Mouse (Mus musculus) heart, embryonic 16.5 days (tissue): ENCODE measurements at regions not wholly inside any gene's neighbourhood (a gene's known extent, or its start where the extent isn't known, plus 50 kb on each side); places are given as distances from the start of the nearest gene placed in this dataset.

Experiments
- ATAC-seq: fragments of 200-750 bp; cut with Nextera tagmentation; replicated peaks from 2 replicates; pipeline ENCODE4 v1.8.0; 2017; ENCODE audit warnings: moderate number of reproducible peaks; ENCODE audit not compliant: insufficient read depth, low FRiP score; ENCODE audit errors: extremely low read depth
- H3K27ac ChIP-seq: fragments of 300-500 bp; sonication (generic); 2 replicates; pipeline ENCODE4 v1.5.1; 2014; ENCODE audit warnings: mild to moderate bottlenecking, low read length, control low read depth, moderate library complexity
- H3K27me3 ChIP-seq: fragments of 300-500 bp; sonication (generic); 2 replicates; pipeline ENCODE4 v1.6.1; 2014; ENCODE audit warnings: low read length, mixed read lengths; ENCODE audit not compliant: control insufficient read depth, insufficient read depth
- H3K36me3 ChIP-seq: fragments of 300-500 bp; sonication (generic); 2 replicates; pipeline ENCODE4 v1.6.1; 2014; ENCODE audit not compliant: control insufficient read depth, insufficient read depth
- H3K4me1 ChIP-seq: fragments of 300-500 bp; sonication (generic); 2 replicates; pipeline ENCODE4 v1.6.1; 2014; ENCODE audit warnings: low read length, mixed read lengths; ENCODE audit not compliant: control insufficient read depth, insufficient read depth
- H3K4me2 ChIP-seq: fragments of 300-500 bp; sonication (generic); 2 replicates; pipeline ENCODE4 v1.6.1; 2014; ENCODE audit warnings: low read depth, mild to moderate bottlenecking, control low read depth, low read length
- H3K4me3 ChIP-seq: fragments of 300-500 bp; sonication (generic); 2 replicates; pipeline ENCODE4 v1.5.1; 2014; ENCODE audit warnings: mild to moderate bottlenecking, control low read depth, low read length
- H3K9ac ChIP-seq: fragments of 300-500 bp; sonication (generic); 2 replicates; pipeline ENCODE4 v1.6.1; 2014; ENCODE audit warnings: low read length, control low read depth
- H3K9me3 ChIP-seq: fragments of 300-500 bp; sonication (generic); replicated peaks from 2 replicates; pipeline ENCODE4 v1.6.1; 2016; ENCODE audit warnings: low read length; ENCODE audit not compliant: control insufficient read depth
- WGBS: fragments of 180-500 bp; shearing (Covaris S2); extraction: QIAGEN DNeasy Blood & Tissue Kit; methylation state at CpG from one replicate; pipeline ENCODE4 v1.1.7; 2014; 5-methylcytosine and 5-hydroxymethylcytosine counted together

DNA sequence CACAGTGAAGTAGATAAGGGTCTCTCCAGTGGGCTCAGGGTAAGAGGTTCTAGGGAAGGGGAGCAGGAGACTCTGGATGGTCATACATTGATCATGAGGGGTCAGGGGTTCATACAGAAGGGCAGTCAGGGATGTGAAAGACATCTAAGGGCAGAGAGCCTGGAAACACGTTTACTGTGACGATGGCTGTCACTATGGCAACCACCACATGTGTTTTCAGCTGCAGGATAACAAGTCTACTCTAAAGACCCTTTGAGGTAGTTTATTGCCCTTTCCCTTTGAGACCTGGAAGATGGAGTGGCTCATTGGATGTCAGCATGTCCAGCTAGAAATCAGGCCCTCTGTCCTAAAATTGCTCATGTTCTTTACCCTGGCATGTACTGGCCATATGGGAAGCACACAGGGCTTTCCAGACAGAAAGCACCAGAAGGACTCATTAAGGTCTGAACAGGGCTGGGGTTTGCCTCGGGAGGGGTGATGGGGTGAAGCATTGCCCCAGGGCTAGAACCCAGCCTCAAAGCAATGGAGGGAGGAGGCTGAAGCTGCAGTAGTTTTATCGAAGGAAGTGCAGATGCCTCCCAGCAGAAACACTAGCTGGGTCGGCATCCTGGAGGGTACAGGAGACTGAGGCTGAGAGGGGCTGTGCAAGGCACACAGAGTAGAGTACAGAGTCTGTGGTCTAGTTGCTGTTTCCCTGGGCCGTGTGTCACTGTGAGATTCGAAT, 271.0 kb upstream of the Myt1l start:
- no peak overlapping the region for H3K27ac ChIP-seq
- ATAC-seq: no peak
- 38% methylated on average over 7 of the region's 7 CpGs for WGBS

DNA sequence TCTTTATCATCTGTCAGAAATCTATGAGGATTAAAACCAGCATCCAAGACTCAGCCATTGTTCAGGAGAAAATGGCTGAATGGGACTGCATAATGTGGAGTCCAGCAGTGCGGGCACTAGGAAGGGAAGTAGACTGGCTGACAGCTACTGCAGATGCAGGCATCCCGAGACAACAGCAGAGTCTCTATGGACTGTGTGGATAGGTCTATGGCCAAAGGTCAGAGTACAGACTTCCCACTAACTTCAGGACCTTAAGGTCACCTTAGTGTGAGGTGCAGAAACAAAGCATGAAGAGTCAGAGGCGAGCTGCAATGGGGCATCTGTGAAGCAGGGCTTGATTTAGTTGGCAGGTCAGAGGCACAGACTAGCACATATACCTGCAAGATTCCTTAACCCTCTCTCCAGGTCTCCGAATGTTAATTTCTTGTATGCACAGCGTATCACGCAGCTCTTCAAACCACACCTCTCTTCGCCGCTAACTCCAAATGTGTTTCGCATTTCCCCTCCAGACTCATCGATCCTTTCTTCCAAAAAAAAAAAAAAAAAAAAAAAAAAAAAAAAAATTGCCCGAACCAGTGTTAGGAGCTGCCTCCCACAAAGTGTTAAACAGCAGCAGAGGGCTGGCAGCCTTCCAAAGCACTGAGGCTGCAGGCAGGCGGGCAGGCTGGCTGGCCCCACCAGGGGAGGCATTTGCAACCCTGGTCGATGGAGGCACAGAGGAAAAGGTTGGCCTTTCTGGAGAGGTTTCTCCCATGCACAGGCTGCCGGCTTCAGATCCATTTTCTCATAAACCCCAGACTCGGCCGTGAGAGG, 270.2 kb upstream of the Myt1l start:
- Histone ChIP-seq H3K36me3 (no peaks in the 10 kb centered on the region), H3K27ac (peak overlapping the region; percentile 67), H3K27me3 (no peaks in the 10 kb centered on the region), H3K4me2 (peak overlapping the region; percentile 39), H3K4me1 (peaks cover 14% of the 10 kb centered on the region), H3K9ac (no peak overlapping the region), H3K9me3 (no peaks in the 10 kb centered on the region), H3K4me3 (no peak overlapping the region; the same call in 1 of the 2 replicates)
- WGBS: 25% methylated on average over 16 of the region's 16 CpGs
- peak; percentile 76 for ATAC-seq

More for the DNA sequence above, 271.0 kb upstream of the Myt1l start:
- Histone ChIP-seq H3K27me3 (no peaks in the 10 kb centered on the region), H3K36me3 (no peaks in the 10 kb centered on the region), H3K9me3 (no peaks in the 10 kb centered on the region), H3K4me3 (no peak overlapping the region), H3K4me1 (peaks cover 14% of the 10 kb centered on the region), H3K9ac (no peak overlapping the region), H3K4me2 (no peak overlapping the region)

DNA sequence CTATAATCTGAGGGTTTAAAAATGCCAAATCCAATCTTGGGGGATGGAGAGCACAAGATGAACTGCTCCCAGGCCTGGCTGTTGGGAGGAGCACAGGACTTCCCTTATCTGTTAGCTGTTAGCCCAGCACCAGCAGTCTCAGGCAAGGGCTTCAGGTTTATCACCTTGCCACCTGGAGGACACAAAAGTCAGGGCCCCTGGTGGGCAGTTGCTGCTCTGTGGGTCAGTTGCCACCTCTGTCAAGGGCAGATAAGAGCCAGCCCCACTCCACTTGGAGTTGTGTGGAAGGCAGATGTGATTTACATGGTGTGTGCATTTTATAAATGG, 269.7 kb upstream of the Myt1l start:
- no peaks in the 10 kb centered on the region for H3K27me3 ChIP-seq
- peak overlapping the region; percentile 67 for H3K27ac ChIP-seq
- peaks cover 14% of the 10 kb centered on the region for H3K4me1 ChIP-seq
- no peaks in the 10 kb centered on the region for H3K9me3 ChIP-seq
- H3K4me2 ChIP-seq: peak overlapping the region; percentile 39
- 0 out of 2 replicates have a peak, but pooled peaks have one; percentile 65 for ATAC-seq
- no peak overlapping the region; the same call in 1 of the 2 replicates for H3K4me3 ChIP-seq
- H3K36me3 ChIP-seq: no peaks in the 10 kb centered on the region
- H3K9ac ChIP-seq: no peak overlapping the region

DNA sequence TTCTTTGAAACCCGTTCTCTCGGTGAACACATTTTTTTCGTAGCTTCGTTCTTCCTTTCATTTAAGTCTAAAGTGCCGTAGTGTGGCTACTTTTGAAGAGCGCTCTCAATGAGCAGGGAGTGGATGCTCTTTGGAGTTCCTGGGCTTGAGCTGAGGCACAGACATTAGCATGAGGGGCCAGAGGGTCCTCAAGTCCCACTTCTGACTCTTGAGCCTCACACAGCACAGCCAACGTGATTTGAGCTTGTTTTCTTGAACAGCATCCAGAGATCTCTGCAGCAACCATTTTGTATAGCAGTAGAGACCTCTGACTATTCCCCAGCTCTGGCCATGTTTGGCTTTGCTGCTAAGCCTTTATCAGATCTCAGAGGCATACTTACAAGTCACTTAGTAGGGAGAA, 269.2 kb upstream of the Myt1l start:
- Histone ChIP-seq H3K4me3 (no peak overlapping the region), H3K4me2 (no peak overlapping the region), H3K9me3 (no peaks in the 10 kb centered on the region), H3K36me3 (no peaks in the 10 kb centered on the region), H3K27ac (no peak overlapping the region), H3K9ac (no peak overlapping the region), H3K27me3 (no peaks in the 10 kb centered on the region), H3K4me1 (peaks cover 14% of the 10 kb centered on the region)
- no peak for ATAC-seq
- 56% methylated on average over 7 of the region's 7 CpGs for WGBS

DNA sequence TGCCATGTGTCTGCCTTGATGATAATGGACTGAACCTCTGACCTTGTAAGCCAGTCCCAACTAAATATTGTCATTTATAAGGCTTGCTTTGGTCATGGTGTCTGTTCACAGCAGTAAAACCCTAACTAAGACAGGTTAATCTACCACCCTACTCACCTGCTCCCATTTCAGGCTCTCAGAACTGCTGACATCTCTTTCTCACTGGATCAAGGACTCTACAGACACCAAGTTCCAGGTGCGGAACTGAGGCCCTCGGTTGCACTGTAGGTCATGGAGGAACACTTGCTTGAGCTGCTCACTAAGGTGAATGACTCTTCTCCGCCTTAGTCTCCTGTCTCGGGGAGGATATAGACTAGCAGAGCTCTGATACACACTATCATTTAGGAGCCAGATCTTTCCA, 254.0 kb upstream of the Myt1l start:
- no peaks in the 10 kb centered on the region for H3K9me3 ChIP-seq
- no peaks in the 10 kb centered on the region for H3K36me3 ChIP-seq
- H3K4me1 ChIP-seq: no peaks in the 10 kb centered on the region
- H3K27ac ChIP-seq: no peak overlapping the region
- ATAC-seq: no peak
- WGBS: 91% methylated on average over 4 of the region's 4 CpGs
- H3K27me3 ChIP-seq: no peaks in the 10 kb centered on the region
- H3K9ac ChIP-seq: no peak overlapping the region
- no peak overlapping the region for H3K4me2 ChIP-seq
- H3K4me3 ChIP-seq: no peak overlapping the region

DNA sequence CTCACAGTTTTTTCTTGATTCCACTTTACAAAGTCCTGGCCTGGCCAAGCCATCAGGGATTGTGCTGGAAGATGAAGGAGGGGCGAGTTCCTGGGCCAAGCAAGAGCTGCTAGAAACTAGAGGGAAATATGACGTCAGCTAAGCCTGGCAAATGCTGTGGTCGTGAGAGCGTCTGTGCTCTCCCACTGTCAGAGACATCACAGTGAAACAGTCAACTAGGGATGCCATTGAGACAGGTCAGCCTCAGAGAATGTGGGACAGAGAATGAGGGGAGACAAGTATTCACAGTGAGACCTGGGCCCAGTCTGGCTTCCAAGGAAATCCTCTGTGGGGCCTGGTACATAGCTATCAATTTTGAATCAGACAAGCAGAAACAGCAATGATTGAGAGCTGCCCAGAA, 252.5 kb upstream of the Myt1l start:
- no peaks in the 10 kb centered on the region for H3K27me3 ChIP-seq
- peaks cover 12% of the 10 kb centered on the region for H3K4me1 ChIP-seq
- H3K9me3 ChIP-seq: no peaks in the 10 kb centered on the region
- no peak overlapping the region for H3K4me3 ChIP-seq
- no peak for ATAC-seq
- no peaks in the 10 kb centered on the region for H3K36me3 ChIP-seq
- no peak overlapping the region for H3K4me2 ChIP-seq
- H3K9ac ChIP-seq: no peak overlapping the region
- 29% methylated on average over 4 of the region's 4 CpGs for WGBS
- no peak overlapping the region for H3K27ac ChIP-seq

DNA sequence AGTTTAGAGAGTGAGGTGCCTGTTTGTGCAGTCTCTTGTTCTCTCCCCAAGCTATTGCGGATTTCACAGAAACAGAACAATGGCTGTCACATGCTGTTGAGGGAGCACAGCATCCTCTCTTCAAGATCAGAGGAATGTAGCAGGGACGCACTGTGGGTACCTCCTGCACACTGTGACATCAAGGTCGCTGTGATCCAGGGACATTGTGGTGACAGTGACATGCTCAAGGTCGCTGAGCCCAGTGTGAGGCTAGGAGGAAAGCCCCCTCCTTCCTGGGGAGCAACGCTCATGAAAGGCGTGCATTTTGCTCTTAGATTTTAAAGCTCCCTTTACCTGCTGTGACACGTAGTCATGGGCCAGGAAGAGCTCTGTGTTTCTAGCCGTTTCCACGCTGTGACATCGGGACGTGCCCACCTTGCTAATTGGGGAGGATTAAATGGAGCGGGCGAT, 248.5 kb upstream of the Myt1l start:
- H3K9ac ChIP-seq: peak overlapping the region; percentile 40
- H3K36me3 ChIP-seq: no peaks in the 10 kb centered on the region
- H3K4me2 ChIP-seq: peak overlapping the region; percentile 33; the same call in 1 of the 2 replicates
- H3K4me1 ChIP-seq: peaks cover 16% of the 10 kb centered on the region
- H3K9me3 ChIP-seq: no peaks in the 10 kb centered on the region
- H3K27ac ChIP-seq: no peak overlapping the region
- ATAC-seq: no peak
- no peaks in the 10 kb centered on the region for H3K27me3 ChIP-seq
- WGBS: 12% methylated on average over 13 of the region's 13 CpGs
- no peak overlapping the region; the same call in 1 of the 2 replicates for H3K4me3 ChIP-seq

DNA sequence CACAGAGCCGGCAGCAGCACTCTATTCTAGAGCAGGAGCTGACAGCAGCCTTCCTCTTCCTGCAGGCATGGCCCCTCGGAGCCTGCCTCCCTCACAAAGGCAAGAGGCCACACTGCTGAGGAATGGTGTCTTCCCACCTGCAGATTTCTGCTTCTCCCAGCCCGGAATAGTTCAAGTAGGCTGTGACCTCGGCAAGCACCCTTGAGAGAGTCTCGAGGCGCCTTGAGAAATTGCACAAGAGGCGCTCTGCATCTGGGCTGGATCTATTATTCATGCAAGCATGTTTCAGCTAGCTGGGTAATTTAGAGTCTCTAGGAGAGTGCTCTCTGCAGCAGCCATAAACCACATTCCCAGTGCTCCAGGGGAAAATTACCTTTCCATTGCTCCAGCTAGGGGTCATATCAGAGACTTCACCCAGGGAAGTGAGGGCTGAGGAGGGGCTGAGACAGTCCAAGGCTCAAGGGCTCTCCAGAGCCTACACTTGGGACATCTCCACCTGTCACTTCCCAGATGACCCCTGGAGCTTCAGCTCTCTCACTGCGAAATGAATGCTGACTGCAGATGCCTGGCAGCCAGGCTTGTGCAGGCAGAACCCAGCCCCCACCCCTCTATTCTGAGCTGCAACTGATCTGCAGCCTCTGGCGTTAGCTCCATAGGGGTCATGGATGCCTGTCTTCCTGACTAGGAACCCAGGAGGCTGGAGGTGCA, 247.9 kb upstream of the Myt1l start:
- Histone ChIP-seq H3K9ac (peak overlapping the region; percentile 40), H3K27ac (no peak overlapping the region), H3K36me3 (no peaks in the 10 kb centered on the region), H3K27me3 (no peaks in the 10 kb centered on the region), H3K4me3 (no peak overlapping the region; the same call in 1 of the 2 replicates), H3K4me1 (peaks cover 16% of the 10 kb centered on the region), H3K4me2 (peak overlapping the region; percentile 33; the same call in 1 of the 2 replicates), H3K9me3 (no peaks in the 10 kb centered on the region)
- peak; percentile 21; the same call in 1 of the 2 replicates for ATAC-seq
- WGBS: 9% methylated on average over 9 of the region's 9 CpGs
